Mouse (Mus musculus) kidney, embryonic 15.5 days (tissue): Measurements from ENCODE around the gene Dusp13. TPM values are rescaled to one million over a fixed set of nuclear protein-coding genes. Genes with fewer than 3 reads are reported as not detected.

Source experiments
- ATAC-seq: fragments of 200-750 bp; cut with Nextera tagmentation; replicated peaks from 2 replicates; pipeline ENCODE4 v1.8.0; 2017; ENCODE audit warnings: moderate TSS enrichment; ENCODE audit not compliant: low FRiP score
- H3K27ac ChIP-seq: fragments of 300-500 bp; sonication (generic); 2 replicates; pipeline ENCODE4 v1.5.1; 2015; ENCODE audit warnings: mild to moderate bottlenecking, inconsistent platforms
- H3K27me3 ChIP-seq: fragments of 300-500 bp; sonication (generic); 2 replicates; pipeline ENCODE4 v1.6.1; 2015; ENCODE audit warnings: inconsistent platforms
- H3K36me3 ChIP-seq: fragments of 300-500 bp; sonication (generic); 2 replicates; pipeline ENCODE4 v1.6.1; 2015; ENCODE audit warnings: inconsistent platforms
- H3K4me1 ChIP-seq: fragments of 300-500 bp; sonication (generic); 2 replicates; pipeline ENCODE4 v1.6.1; 2015; ENCODE audit warnings: inconsistent platforms
- H3K4me2 ChIP-seq: fragments of 300-500 bp; sonication (generic); 2 replicates; pipeline ENCODE4 v1.6.1; 2015; ENCODE audit warnings: moderate library complexity, mild to moderate bottlenecking, inconsistent platforms
- H3K4me3 ChIP-seq: fragments of 300-500 bp; sonication (generic); replicated peaks from 2 replicates; pipeline ENCODE4 v1.5.1; 2015; ENCODE audit warnings: mild to moderate bottlenecking, inconsistent platforms
- H3K9ac ChIP-seq: fragments of 300-500 bp; sonication (generic); 2 replicates; pipeline ENCODE4 v1.6.1; 2015; ENCODE audit warnings: mild to moderate bottlenecking, inconsistent platforms
- H3K9me3 ChIP-seq: fragments of 300-500 bp; sonication (generic); replicated peaks from 2 replicates; pipeline ENCODE4 v1.6.1; 2016; ENCODE audit warnings: inconsistent platforms
- WGBS: fragments of 180-500 bp; shearing (Covaris S2); methylation state at CpG from one replicate; pipeline ENCODE4 v1.1.7; 2015; ENCODE audit warnings: mixed read lengths; 5-methylcytosine and 5-hydroxymethylcytosine counted together
- polyA plus RNA-seq: library from polyadenylated mRNA; unstranded; fragments of >200 nt; fragmentation: Nextera tagmentation; extraction: Ambion mirVana; gene quantifications from 2 replicates; pipeline ENCODE4 v1.2.1, GENCODE M21; 2015

Dusp13 gene
- polyA plus RNA-seq, 1 experiment from 2014 or later, result 0.38 TPM

- peaks cover 16% of the 10 kb centered on the region for H3K27me3 ChIP-seq
- peaks cover 10% of the 10 kb centered on the region for H3K4me1 ChIP-seq
- WGBS, result 81% methylated on average over 3 of the region's 3 CpGs
- no peaks in the 10 kb centered on the region for H3K36me3 ChIP-seq
- no peak overlapping the region for H3K4me3 ChIP-seq
- no peak overlapping the region for H3K27ac ChIP-seq
- no peak for ATAC-seq
- no peak overlapping the region for H3K9ac ChIP-seq
- no peak overlapping the region for H3K4me2 ChIP-seq
- H3K9me3 ChIP-seq, result peaks cover 5% of the 10 kb centered on the region; the same call in 1 of the 2 replicates
These were observed 59.9 kb downstream of the Dusp13 start for GRCm38 (mm10) chr14:21691070-21691469.

DNA sequence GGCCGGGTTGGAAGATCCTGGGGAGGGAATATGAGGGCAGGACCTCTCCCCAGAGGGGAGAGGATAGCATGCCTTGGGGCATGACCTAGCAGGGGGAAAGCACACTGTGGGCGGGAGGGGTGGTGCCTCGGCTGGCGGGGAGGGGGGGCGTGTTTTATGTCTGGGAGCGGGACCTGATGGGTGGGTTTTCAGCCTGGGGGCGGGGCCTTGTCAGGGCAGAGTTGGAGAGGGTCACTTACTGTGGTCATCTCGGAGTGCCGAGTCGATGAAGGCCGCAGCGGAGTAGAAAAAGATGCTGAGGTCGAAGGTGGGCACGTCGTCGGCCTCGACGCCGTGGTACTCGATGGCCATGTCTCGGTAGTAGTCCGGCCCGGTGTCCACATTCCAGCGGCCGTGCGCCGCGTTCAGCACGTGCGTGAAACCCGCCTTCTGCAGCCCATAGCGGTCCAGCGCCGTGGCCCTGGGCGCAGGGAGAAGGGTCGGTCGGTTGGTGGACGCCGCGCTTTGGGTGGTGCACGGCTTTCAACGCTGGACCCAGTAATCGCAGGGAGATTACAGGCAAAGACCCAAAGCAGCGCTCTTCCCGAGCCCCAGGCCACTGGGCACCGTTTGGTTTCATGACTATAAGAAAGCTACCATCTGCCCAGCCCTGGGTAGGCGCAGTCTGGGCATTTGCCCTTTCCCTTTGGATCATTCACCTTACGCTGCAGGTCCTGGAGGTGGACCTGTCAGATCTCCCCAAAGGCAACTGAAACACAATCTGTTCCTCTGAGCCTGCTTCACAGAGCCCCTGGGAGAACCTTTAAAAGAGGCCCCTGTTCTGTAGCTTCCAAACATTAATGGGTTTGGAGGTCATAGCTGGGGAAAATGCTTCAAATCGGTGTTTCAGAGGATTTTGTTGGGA, 64.4 kb downstream of the Dusp13 start:
- no peak overlapping the region for H3K27ac ChIP-seq
- peak overlapping the region; percentile 76 for H3K4me2 ChIP-seq
- H3K4me1 ChIP-seq, result peaks cover 19% of the 10 kb centered on the region
- H3K9me3 ChIP-seq, result no peaks in the 10 kb centered on the region
- 9% methylated on average over 49 of the region's 49 CpGs for WGBS
- no peaks in the 10 kb centered on the region for H3K36me3 ChIP-seq
- ATAC-seq, result peak; percentile 35; the same call in 1 of the 2 replicates
- H3K27me3 ChIP-seq, result peaks cover 23% of the 10 kb centered on the region
- 0 out of 2 replicates have a peak overlapping the region, but pooled peaks have one; percentile 32 for H3K9ac ChIP-seq
- peak overlapping the region; percentile 42 for H3K4me3 ChIP-seq

- Histone ChIP-seq H3K4me3 (no peak overlapping the region), H3K4me1 (peaks cover 19% of the 10 kb centered on the region), H3K36me3 (no peaks in the 10 kb centered on the region), H3K27me3 (peaks cover 23% of the 10 kb centered on the region), H3K9ac (no peak overlapping the region), H3K9me3 (no peaks in the 10 kb centered on the region), H3K4me2 (no peak overlapping the region), H3K27ac (no peak overlapping the region)
- no peak for ATAC-seq
- 67% methylated on average over 10 of the region's 10 CpGs for WGBS
These were observed 65.4 kb downstream of the Dusp13 start for GRCm38 (mm10) chr14:21685411-21686146.

GRCm38 (mm10) chr14:21683834-21684233, 67.1 kb downstream of the Dusp13 start:
- H3K27me3 ChIP-seq, result peaks cover 23% of the 10 kb centered on the region
- ATAC-seq, result no peak

More at GRCm38 (mm10) chr14:21683834-21684233, 67.1 kb downstream of the Dusp13 start:
- no peak overlapping the region for H3K9ac ChIP-seq
- no peaks in the 10 kb centered on the region for H3K9me3 ChIP-seq
- peaks cover 32% of the 10 kb centered on the region for H3K4me1 ChIP-seq
- H3K36me3 ChIP-seq, result no peaks in the 10 kb centered on the region
- H3K4me2 ChIP-seq, result no peak overlapping the region
- WGBS, result 90% methylated on average over 4 of the region's 4 CpGs
- no peak overlapping the region for H3K4me3 ChIP-seq
- no peak overlapping the region for H3K27ac ChIP-seq

Other genes with a start within 250 kb of the Dusp13 start
- gene Dupd1, start 36.6 kb downstream of the Dusp13 start, polyA plus RNA-seq, result 0.14 TPM in 1 of 2 replicates, not detected in the other
- 8.8 and 9.5 TPM in 2 replicates for gene Samd8, start 650 bp downstream of the Dusp13 start, polyA plus RNA-seq
- 318 and 328 TPM in 2 replicates for gene Vdac2, start 74.1 kb upstream of the Dusp13 start, polyA plus RNA-seq
- gene Comtd1, start 97.8 kb upstream of the Dusp13 start, polyA plus RNA-seq, result 26.2 TPM in 2 replicates
- 37.0 and 39.5 TPM in 2 replicates for gene Zfp503, start 238.4 kb upstream of the Dusp13 start, polyA plus RNA-seq